Mouse (Mus musculus) C2C12 (cell line): ENCODE measurements at regions not wholly inside any gene's neighbourhood (a gene's known extent, or its start where the extent isn't known, plus 50 kb on each side); places are given as distances from the start of the nearest gene placed in this dataset.
"Not testable (repeated sequence)": the region's sequence is repeated elsewhere in the genome, so short reads cannot be mapped to it uniquely, and the experiment has no call there.

Experiments used
- CTCF ChIP-seq: IDR thresholded peaks from one replicate; pipeline ENCODE4 v1.5.1; 2011; ENCODE audit not compliant: control insufficient read depth, insufficient read depth, insufficient read length
- MAX ChIP-seq: IDR thresholded peaks from one replicate; pipeline ENCODE4 v1.6.1; 2011; ENCODE audit warnings: mild to moderate bottlenecking, control low read depth

DNA sequence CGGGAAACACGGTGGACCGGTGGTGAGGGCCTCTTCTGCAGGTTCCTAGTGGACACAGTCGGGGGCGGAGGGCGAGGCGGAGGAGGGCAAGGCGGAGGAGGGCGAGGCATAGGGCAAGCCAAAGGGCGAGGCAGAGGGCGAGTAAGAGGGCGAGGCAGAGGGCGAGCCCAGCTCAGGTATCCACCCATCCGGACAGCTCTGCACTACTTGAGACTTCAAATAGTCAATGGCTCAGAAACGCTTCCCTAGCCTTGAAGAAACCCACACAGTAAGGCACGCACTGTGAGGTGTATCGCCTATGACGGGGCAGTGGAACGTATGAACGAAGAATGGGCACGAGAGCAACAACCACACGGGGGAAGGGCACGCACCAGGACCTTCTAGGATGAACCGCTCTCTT lies 84.5 kb downstream of the 9530068E07Rik start:
- not testable (repeated sequence) for TF ChIP-seq CTCF, MAX
